Mouse (Mus musculus): ENCODE results near the gene Pik3ap1.

The Pik3ap1 gene

DNA sequence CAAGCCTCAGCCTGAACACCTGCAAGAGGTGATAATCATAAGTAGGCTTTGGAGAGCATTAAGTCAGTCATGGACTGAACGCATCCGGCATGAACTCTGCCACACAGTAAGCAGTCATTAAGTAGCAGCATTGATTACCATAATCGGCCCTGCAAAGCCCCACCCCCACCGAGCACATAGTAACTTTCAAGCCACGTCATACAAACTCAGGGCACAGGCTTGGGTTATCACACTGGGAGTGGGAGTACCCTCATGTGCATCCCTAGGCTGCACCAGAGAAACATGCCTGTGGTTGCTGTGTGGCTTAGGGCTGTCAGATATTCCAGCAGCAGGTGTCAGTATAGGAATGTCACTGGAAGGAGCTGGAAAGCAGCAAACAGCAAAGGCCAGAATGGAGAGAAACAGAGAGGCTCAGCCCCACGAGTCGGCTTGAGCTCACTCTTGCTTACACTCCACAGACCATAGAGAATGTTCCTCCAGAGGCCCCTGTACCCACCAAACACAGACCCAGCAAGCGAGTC lies 105.1 kb downstream of the Pik3ap1 start:
- DNase-seq (ENCODE audit: low read depth, low spot score), result no peak

DNA sequence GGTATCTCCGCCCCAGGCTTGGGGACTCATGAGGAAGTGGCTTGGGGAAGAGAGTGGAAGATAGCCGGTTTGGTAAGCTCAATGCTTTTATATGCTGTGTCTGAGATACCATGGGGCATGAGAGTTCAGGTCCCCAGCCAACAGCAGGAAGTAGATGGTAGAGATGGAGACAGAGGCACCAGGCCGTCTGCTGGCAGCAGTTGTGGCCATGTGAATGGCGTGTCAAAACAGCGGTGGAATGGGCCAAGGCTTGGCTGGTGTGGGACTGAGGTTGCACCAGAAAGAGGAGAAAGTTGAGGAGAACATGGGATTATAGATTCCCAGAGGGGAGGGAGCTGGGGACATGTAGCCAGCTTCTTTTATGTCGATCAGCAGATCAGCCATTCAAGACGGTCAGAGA lies 106.3 kb downstream of the Pik3ap1 start:
- no peak for DNase-seq (ENCODE audit: low read depth, low spot score)

DNA sequence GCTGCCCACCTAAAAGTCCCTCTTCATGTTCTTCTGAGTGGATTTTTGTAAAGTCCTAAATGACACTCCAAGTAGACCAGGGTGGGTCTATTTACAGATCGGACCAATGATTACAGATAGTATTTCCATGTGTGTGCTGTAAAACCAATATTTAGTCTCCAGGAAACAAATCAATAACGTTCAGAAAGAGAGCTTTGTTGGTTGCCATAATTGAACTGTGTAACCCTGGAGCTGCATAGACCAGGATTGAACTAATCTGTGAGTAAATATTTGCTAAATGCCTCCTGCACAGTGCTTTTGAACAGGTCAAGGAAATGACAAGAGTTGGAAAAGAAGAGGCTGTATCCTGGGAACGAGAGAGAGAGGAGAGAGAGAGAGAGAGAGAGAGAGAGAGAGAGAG lies 109.3 kb downstream of the Pik3ap1 start:
- DNase-seq (ENCODE audit: low read depth, low spot score), result no peak

DNA sequence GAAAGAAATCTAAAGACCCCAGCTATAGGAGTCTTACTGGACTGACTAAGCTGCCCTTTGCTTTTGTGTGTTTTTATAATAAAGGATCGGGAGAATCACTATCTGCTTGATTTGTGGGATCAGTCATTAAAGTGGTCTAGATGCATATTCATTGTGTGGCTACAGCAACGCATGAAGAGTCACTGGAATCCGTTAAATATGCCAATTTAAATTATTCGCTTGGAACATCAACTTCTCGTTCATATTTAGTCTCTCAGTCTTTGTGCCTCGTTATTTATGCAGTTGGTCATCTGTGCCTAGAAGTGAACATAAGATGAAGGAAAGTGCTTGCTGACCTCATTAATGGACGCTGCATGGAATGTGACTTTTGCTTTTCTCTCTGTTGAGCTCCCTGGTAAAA lies 114.0 kb downstream of the Pik3ap1 start:
- no peak for DNase-seq (ENCODE audit: low read depth, low spot score)

DNA sequence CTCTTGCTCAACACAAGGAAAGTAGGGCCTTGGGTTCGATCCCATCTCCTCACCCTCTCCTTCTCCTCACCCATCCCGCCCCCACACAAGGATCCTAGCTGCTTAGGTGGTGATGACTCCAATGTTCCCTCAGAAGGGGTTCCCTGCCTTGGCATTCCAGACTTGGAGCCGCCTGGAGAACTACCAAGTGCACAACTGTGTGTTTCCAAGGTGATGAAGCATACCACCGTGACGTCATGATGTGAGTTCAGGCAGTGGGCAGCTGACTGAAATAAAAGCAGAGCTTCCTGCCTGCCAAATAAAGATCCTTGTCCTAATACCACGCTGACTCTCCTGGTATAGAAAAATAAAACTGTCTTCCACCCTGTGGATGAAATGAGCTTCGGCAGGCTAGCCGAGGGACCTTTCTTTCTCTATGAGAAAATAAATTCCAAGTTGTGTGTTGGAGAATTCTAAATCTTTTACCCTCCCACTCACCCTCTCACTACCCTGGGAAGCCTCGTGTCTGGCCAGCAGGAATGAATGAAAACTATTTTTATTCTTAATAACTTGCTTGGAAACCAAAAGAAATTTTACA lies 114.7 kb downstream of the Pik3ap1 start:
- peak; percentile 65 for DNase-seq (ENCODE audit: low read depth, low spot score)

DNA sequence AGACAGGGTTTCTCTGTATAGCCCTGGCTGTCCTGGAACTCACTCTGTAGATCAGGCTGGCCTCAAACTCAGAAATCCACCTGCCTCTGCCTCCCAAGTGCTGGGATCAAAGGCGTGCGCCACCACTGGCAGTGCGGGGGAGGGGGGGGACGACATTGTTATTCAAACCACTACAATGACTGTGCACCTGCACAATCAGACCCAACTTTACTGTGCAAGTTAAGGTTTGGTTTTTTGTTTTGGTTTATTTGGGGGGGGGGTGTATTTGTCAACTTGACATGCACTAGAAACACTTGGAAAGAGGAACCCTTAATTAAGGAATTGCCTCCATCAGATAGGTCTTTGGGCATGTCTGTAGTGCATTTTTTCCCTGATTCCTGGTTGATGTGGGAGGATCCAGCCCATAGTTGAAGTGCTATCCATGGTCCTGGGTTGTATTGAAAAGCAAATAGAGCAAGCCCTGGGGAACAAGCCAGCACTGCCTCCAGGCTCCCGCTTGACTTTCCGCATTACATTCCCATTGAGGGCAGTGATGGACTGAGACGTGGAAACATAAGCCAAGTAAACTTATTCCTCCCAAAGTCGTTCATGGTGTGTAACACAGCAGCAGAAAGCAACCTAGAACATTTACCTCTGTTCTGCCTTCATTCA lies 118.5 kb downstream of the Pik3ap1 start:
- DNase-seq (ENCODE audit: low read depth, low spot score), result no peak

DNA sequence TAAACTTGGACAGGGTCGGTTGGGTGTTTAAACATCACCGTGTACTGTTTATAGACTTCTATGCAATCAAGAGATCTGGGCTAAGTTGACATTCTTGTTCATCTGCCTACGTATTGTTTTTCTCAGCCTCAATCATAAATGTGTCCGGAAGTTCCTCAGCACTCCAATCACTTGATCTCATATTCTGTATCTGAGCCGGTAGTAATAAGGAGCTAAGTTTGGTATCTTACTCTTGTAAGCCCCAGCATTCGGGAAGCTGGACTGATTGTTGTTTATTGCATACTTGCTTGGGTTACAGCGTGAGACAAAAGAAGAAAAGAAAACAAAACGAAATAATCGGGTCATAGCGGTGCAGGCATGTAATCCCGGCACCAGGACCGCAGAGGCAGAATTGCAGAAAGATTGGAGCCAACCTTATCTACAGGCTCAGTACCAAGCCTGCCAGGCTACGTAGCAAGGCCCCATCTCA lies 120.5 kb downstream of the Pik3ap1 start:
- DNase-seq (ENCODE audit: low read depth, low spot score), result peak; percentile 21

DNA sequence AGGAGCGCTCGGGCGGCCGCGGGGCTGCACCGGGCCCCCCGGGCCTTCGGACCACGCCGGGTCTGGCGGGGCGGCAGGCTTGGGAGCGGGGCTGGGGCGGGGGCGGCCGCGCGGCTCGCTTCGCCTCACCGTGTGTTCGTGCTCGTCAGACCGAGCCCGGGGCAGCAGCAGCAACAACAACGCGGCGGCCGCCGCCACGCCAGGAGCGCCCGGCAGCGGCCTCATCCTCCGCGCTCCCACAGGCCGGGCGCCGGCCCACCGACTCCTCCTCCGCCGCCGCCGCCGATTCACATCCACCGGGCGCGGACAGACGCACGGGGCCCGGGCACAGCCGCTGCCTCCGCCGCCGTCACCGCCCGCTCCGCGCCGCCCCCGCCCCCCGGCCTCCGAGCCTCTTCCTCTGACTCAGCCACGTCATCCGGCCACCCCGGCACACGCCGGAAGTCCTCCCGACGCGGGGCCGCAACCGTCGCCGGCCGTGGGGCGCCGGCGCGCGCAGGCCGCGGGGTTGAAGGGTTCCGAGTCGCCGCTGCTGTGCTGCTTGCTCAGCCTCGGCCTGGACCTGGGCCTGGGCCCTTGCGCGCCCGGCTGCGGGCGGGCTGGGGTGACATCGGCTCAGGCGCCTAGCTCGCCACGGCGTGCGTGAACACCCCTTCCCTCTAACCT lies 121.1 kb downstream of the Pik3ap1 start, which contains the start of gene Tm9sf3:
TSS of gene Tm9sf3 (minus strand) at position 368 of the 666 bp plus-strand sequence.
- DNase-seq (ENCODE audit: low read depth, low spot score), result peak; percentile 79

DNA sequence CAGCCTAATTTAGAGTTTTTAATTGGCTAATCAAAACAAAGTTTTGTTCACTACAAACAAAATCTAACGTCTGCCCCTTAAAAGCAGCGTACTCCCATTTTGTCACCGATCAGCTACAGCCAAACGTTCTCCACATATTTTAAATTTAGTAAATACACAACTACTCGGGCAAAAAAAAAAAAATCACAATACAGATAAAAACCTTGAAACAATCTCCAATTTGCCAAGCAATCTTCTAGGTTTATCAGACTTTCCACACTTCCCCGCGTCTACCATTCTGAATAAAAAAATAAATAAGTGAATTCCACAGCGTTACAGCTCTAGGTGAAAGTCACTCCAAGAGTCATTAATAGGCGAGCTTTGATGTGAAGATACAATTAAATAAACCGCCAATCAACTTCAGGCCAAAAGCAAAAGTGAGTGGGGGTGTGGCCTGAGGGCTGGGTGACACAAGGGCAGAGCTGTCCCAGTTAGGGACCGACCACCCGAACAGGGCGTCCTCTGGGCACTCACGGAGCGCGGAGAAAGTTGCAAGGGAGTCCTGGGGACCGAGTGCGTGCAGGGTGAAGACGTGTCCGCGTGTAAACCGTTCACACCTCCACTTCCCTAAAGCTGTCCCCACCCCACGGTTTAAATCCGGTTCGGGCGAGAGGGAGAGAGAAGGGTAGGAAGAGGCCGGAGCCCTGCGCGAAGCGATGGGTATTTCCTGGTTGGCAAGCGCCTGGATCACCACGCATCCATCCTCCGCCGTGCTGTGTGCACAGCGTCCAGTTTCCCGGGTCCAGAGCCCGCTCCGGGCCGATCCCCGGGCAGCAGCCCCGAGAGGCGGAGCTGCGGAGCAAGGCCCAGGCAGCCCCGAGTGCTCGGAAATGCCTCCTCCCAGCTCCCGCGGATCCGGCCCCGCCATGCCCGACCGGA lies 121.9 kb downstream of the Pik3ap1 start:
- DNase-seq (ENCODE audit: low read depth, low spot score), result peak; percentile 27

DNA sequence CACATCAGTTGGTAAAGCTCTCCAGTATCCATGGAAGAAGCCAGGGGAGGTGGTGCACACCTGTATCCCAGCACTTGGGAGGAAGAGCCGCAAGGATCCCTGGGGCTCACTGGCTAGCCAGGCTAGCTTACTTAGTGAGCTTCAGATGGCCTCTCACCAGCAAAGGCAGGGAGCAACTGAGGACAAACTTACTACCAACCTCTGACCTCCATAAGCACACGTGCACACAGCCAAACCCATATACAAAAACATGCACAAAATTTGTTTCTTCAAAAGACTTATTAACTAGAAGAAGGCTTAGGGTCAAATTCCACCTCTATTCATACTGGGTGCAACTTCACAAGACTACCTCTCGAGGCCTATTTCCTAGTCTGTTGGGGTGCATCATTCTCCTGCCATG lies 124.2 kb downstream of the Pik3ap1 start:
- no peak for DNase-seq (ENCODE audit: low read depth, low spot score)

DNA sequence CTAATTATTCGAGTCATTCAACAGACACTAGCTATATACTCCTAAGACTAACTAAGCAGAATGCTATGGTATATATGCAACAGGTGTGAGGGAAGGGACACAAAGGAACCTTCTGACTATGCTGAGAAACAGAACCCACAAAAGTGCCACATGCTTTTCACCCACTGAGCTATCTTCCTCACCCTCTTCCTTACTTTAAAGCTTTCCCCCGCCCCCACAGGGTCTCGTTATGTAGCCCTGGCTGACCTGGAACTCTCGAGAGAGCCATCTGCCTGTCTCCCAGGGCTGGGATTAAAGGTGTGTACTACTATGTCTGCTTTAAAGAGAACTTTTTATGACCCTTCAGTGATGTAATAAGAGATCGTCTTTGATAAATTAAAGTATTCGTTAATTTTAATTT lies 125.6 kb downstream of the Pik3ap1 start:
- DNase-seq (ENCODE audit: low read depth, low spot score), result no peak

DNA sequence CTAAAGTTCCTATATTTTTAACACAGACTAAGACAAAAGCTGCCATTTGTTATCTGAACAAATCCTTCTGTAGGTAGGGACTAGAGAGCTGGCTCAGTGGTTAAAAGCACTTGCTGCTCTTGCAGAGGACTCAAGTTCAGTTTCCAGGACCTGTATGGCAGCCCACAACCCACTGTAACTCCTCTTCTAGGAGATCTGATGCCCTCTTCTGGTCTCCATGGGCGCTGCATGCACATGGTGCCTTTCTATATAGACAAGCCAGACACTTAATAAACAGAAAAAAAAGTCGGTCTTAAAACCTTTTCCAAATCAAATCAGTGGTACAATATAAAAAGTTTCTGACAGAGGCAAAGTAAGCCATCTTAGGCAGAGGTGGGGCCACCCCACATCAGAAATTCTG lies 126.2 kb downstream of the Pik3ap1 start:
- DNase-seq (ENCODE audit: low read depth, low spot score), result no peak

DNA sequence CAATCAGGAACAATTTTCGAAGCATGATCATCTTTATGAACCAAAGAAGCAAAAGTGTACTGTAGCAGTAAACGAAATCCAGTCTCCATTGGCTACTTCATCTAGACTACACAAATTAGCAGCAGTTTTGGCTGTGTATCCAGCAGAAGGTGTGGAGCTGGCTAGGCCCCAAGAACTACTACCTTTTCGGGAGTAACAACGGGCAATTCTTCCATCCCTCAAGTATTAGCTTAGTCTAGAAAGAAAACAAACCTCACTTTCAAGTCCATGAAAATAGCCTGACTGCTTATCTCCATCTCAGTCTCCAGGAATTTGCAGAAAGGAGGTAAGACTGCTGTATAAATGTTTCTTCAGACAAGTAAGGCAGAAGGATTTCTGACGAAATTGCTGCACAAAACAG lies 130.3 kb downstream of the Pik3ap1 start:
- DNase-seq (ENCODE audit: low read depth, low spot score), result no peak

DNA sequence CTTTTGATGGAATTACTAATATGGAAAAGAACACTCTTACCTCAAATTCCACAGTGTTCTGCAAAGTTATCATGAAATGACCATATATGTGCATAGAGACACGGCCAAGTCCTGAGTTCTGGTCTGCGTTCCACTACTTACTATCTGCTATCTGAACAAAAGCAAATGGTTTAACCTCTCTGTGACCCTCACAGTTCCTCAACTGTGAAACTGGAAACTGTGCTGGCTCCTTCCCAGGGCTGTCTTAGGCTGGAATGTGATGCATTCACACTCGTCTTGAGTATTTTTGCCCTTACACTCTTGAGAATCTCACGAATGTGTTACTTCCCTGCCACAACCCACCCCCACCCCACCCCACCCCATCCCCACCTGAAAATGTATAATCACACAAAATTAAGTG lies 135.9 kb downstream of the Pik3ap1 start:
- DNase-seq (ENCODE audit: low read depth, low spot score), result no peak

DNA sequence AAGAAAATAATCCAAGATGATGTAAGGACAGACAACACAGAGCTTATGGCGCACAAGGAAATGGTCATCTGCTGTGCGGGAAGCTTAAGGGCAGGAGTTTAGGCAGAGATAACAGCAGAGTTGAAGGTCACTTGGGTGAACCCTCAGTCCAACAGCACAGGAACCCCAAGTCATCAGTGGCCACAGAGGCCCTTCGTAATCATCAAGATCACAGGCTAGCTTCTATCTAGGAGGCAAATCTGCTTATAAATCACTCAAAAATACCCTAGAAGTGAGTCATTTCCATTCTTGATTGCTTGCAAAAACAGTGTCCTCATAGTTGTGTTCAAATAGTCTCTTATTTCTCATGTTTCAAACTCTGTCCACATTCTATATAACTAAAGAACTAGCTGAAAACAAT lies 136.6 kb downstream of the Pik3ap1 start:
- DNase-seq (ENCODE audit: low read depth, low spot score), result no peak

DNA sequence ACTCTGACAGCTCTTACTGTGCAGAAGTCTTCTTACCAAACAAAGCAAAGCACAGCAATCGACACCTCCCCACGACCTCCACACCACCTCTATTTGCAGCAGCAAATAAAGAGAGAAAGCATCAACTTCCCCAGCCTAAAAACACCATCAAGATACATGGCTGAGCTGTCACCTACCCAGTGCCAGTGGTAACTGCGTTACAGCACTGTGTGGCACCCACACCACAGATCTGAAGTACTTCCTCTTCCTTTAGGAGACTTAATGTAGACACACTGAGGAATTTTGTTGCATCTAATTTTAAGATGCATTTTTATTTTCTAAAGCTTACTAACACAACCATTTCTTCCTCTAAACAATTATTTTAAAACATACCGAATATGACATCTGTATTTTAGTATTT lies 138.6 kb downstream of the Pik3ap1 start:
- no peak for DNase-seq (ENCODE audit: low read depth, low spot score)

DNA sequence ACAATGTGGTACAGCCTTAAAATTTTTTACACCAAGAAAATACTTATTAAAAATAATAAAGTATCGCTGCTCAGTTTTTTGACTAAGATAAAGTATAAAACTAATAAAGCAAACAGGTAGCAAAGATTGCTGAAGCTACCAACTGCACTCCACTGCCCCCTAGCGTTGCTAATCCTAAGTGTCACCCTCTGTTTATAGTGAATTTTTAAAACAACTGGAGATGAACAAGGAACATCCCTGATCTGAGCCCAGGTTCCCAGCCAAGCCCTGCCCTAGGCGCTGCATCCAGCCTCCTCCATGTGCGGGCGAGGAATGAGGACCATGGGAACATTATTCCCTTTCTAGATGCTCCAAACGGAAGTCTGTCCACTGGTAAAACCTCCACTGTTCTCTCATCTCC lies 140.3 kb downstream of the Pik3ap1 start:
- DNase-seq (ENCODE audit: low read depth, low spot score), result no peak

DNA sequence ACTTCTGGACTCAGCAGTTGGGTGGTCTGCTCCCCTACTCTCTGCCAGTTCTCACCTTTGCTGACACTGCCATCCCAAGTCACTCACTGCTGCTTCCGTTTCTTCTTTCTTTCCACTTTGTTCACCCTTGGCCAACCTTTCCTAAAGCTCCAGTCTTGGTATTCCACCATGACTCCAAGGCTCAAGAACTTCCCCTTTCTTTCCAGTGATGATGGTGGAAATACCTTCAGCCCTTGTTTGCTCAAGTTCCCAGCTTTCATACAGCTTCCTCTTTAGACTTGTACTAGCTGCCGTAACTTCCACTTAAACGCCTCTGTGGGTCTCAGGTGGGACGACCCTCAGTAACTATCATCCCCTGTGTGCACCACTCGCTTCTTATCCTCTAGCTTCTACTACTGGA lies 142.9 kb downstream of the Pik3ap1 start:
- no peak for DNase-seq (ENCODE audit: low read depth, low spot score)

DNA sequence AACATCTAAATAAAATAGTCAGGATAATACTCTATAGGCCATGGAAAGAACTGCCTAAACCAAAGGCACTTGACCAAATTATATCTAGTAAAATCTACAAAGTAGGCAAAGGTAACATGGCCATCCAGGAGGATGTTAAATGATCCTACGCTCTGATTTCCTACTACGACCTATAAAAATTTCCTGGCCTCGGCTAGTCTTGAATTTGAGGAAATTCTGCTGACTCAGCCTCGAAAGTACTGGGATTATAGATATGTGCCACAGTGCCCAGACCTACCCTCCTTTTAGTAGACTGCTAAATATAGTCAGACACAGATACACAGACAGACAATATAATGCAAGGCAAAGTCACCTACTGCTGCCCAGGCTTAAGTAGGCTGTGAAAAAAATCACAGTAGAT lies 151.2 kb downstream of the Pik3ap1 start:
- no peak for DNase-seq (ENCODE audit: low read depth, low spot score)

Data from telencephalon, adult 2 months (tissue).